Mouse (Mus musculus): ENCODE data around the gene 4930442H23Rik.

- TF ChIP-seq CTCF (IDR thresholded peaks at IDR 0.05), result peak; percentile 36
- no peak for TF ChIP-seq EP300 (IDR thresholded peaks at IDR 0.05)
These were observed 8.8 kb upstream of the 4930442H23Rik start for GRCm38 (mm10) chr10:81192270-81192967.

Measured in lung, postnatal 0 days (tissue).